Mouse (Mus musculus): Measurements from ENCODE around the gene Mccc2.

DNA sequence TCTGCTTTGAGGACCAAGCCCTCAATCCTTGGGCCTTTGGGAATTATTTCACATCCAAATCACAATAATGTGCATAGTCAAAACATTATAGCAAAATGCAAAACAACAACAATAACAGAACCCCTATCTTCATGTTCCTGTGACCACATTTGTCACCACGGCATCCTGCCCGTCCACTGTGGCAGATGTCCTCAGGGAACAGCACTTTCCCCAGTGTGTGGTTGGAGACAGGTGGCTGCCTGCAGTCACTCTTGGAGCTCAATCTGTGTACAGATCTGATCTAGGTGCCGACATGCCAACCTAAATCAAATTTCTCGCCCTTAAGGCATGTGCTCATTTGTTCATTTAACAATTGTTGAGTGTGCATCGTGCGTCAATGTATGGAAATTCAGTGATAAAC, 83.9 kb downstream of the Mccc2 start:
- TF ChIP-seq POLR2A (IDR thresholded peaks at IDR 0.05; ENCODE audit: insufficient read depth, low read depth, low read length), result no peak
- no peak for TF ChIP-seq CTCF (IDR thresholded peaks at IDR 0.05)
